Mouse (Mus musculus) ES-Bruce4 (cell line): ENCODE results near the gene Zfp512b.

Experiments
- CTCF ChIP-seq: IDR thresholded peaks from one replicate; pipeline ENCODE4 v1.8.1; 2011; ENCODE audit warnings: low read depth, low read length
- EP300 ChIP-seq: IDR thresholded peaks from 2 replicates; pipeline ENCODE4 v1.6.1; 2011; ENCODE audit warnings: low read depth, low read length; ENCODE audit not compliant: insufficient read depth
- POLR2A ChIP-seq: IDR thresholded peaks from one replicate; pipeline ENCODE4 v1.8.1; 2011; ENCODE audit warnings: low read length; ENCODE audit not compliant: insufficient read depth

DNA sequence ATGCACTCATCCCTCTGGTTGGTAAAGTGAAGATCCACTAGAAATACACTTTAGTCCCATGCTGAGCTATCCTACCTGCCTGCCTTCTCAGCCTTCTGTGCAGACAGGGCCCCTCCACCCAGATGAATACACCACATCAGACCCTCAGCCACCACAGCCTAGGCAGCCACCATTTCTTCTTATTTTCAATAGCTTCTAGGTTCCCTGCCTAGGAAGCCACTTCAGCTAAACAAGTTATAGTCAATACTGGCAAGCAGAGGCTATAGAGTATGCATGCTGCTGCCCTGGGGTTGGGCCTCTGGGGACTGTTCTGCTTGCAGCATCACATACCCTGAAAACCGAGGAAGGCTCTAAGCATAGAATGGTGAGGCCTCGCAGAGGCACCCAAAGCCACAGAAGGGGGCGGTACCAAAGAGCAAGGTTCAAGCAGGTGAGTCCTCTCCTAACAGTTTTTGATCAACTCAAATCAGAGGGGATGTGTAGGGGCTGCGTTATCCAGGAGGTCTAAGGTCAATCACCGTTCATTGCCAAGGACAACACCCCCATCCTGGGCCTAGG is 996 bp downstream of the Zfp512b start, which contains the start of gene Prpf6:
- no peak for TF ChIP-seq CTCF
- TF ChIP-seq POLR2A, result no peak
- no peak for TF ChIP-seq EP300
